Mouse (Mus musculus) heart, postnatal 0 days (tissue): ENCODE data around the gene Ugt1a6b. TPM values are rescaled to one million over a fixed set of nuclear protein-coding genes. Genes with fewer than 3 reads are reported as not detected.

Source experiments
- ATAC-seq: fragments of 200-750 bp; cut with Nextera tagmentation; 2 replicates; pipeline ENCODE4 v1.8.0; 2017; ENCODE audit warnings: low read depth, moderate number of reproducible peaks, moderate library complexity; ENCODE audit not compliant: insufficient read depth
- DNase-seq: peaks from one replicate; pipeline ENCODE4 v3.0.0-alpha.2; 2016; ENCODE audit warnings: low spot score
- H3K27ac ChIP-seq: fragments of 300-500 bp; sonication (generic); 2 replicates; pipeline ENCODE4 v1.5.1; 2014; ENCODE audit warnings: low read depth, mild to moderate bottlenecking
- H3K27me3 ChIP-seq: fragments of 300-500 bp; sonication (generic); 2 replicates; pipeline ENCODE4 v1.6.1; 2014; ENCODE audit warnings: low read length, mixed read lengths; ENCODE audit not compliant: control insufficient read depth, insufficient read depth
- H3K36me3 ChIP-seq: fragments of 300-500 bp; sonication (generic); replicated peaks from 2 replicates; pipeline ENCODE4 v1.6.1; 2014; ENCODE audit warnings: low read length, mixed read lengths; ENCODE audit not compliant: control insufficient read depth, insufficient read depth
- H3K4me1 ChIP-seq: fragments of 300-500 bp; sonication (generic); 2 replicates; pipeline ENCODE4 v1.6.1; 2014; ENCODE audit warnings: antibody characterized with exemption; ENCODE audit not compliant: control insufficient read depth, insufficient read depth
- H3K4me2 ChIP-seq: fragments of 300-500 bp; sonication (generic); 2 replicates; pipeline ENCODE4 v1.6.1; 2014; ENCODE audit warnings: low read depth, mild to moderate bottlenecking, low read length, moderate library complexity
- H3K4me3 ChIP-seq: fragments of 300-500 bp; sonication (generic); 2 replicates; pipeline ENCODE4 v1.5.1; 2014; ENCODE audit warnings: low read depth, low read length
- H3K9ac ChIP-seq: fragments of 300-500 bp; sonication (generic); replicated peaks from 2 replicates; pipeline ENCODE4 v1.6.1; 2014; ENCODE audit warnings: low read depth, low read length, mixed read lengths
- H3K9me3 ChIP-seq: fragments of 300-500 bp; sonication (generic); replicated peaks from 2 replicates; pipeline ENCODE4 v1.6.1; 2016; ENCODE audit warnings: low read length; ENCODE audit not compliant: control insufficient read depth
- CTCF ChIP-seq: IDR thresholded peaks from 2 replicates; pipeline ENCODE4 v1.5.1; 2016; ENCODE audit warnings: antibody characterized with exemption, control low read depth, low read depth
- EP300 ChIP-seq: IDR thresholded peaks from 2 replicates; pipeline ENCODE4 v1.6.1; 2016; ENCODE audit warnings: antibody characterized with exemption, low read depth
- WGBS: fragments of 180-500 bp; shearing (Covaris S2); extraction: QIAGEN DNeasy Blood & Tissue Kit; methylation state at CpG from one replicate; pipeline ENCODE4 v1.1.7; 2014; 5-methylcytosine and 5-hydroxymethylcytosine counted together
- polyA plus RNA-seq: library from polyadenylated mRNA; unstranded; fragments of >200 nt; fragmentation: Nextera tagmentation; extraction: Ambion mirVana; gene quantifications from 2 replicates; pipeline ENCODE4 v1.2.1, GENCODE M21; 2015
- total RNA-seq: library from RNA; depleted of rRNA; stranded (reverse); fragments of >200 nt; gene quantifications from 2 replicates; pipeline ENCODE4 v1.2.3, GENCODE M21; 2014; ENCODE audit warnings: low replicate concordance

Ugt1a6b gene
- total and polyA plus RNA-seq, 2 experiments from 2014 or later = 0.19 TPM; not detected in 1

- Histone ChIP-seq H3K36me3 (no peaks in the 10 kb centered on the region), H3K27me3 (no peaks in the 10 kb centered on the region), H3K4me3 (no peak overlapping the region), H3K9me3 (peaks cover 81% of the 10 kb centered on the region), H3K4me2 (no peak overlapping the region), H3K27ac (no peak overlapping the region), H3K4me1 (no peaks in the 10 kb centered on the region), H3K9ac (no peak overlapping the region)
- no peak for TF ChIP-seq CTCF
- TF ChIP-seq EP300 = no peak
- DNase-seq = no peak
- 51% methylated on average over 4 of the region's 4 CpGs for WGBS
- no peak for ATAC-seq
Observed at GRCm38 (mm10) chr1:88240579-88240978, 137.5 kb downstream of the Ugt1a6b start.

- Histone ChIP-seq H3K27me3 (no peaks in the 10 kb centered on the region), H3K27ac (no peak overlapping the region), H3K36me3 (no peaks in the 10 kb centered on the region), H3K4me1 (no peaks in the 10 kb centered on the region), H3K9ac (no peak overlapping the region), H3K4me2 (no peak overlapping the region), H3K9me3 (peaks cover 81% of the 10 kb centered on the region), H3K4me3 (no peak overlapping the region)
- ATAC-seq (no peak), DNase-seq (no peak)
- 49% methylated on average over 5 of the region's 5 CpGs for WGBS
- no peak for TF ChIP-seq EP300
- TF ChIP-seq CTCF = no peak
Observed at GRCm38 (mm10) chr1:88243861-88244260, 140.8 kb downstream of the Ugt1a6b start.

GRCm38 (mm10) chr1:88245881-88246280, 142.8 kb downstream of the Ugt1a6b start:
- Histone ChIP-seq H3K9me3 (peaks cover 81% of the 10 kb centered on the region), H3K4me1 (no peaks in the 10 kb centered on the region), H3K4me3 (no peak overlapping the region), H3K27me3 (no peaks in the 10 kb centered on the region), H3K36me3 (no peaks in the 10 kb centered on the region), H3K27ac (no peak overlapping the region), H3K9ac (no peak overlapping the region), H3K4me2 (no peak overlapping the region)
- DNase-seq (no peak), ATAC-seq (no peak)
- 65% methylated on average over 6 of the region's 6 CpGs for WGBS
- TF ChIP-seq EP300 (no peak), CTCF (no peak)

GRCm38 (mm10) chr1:88246386-88246785, 143.3 kb downstream of the Ugt1a6b start:
- H3K4me3 ChIP-seq = no peak overlapping the region
- WGBS = 36% methylated on average over 6 of the region's 6 CpGs
- no peak for TF ChIP-seq EP300
- no peak for TF ChIP-seq CTCF
- no peak overlapping the region for H3K27ac ChIP-seq
- H3K4me2 ChIP-seq = no peak overlapping the region
- peaks cover 82% of the 10 kb centered on the region for H3K9me3 ChIP-seq
- no peaks in the 10 kb centered on the region for H3K36me3 ChIP-seq
- H3K4me1 ChIP-seq = no peaks in the 10 kb centered on the region
- H3K9ac ChIP-seq = no peak overlapping the region
- no peak for ATAC-seq
- no peaks in the 10 kb centered on the region for H3K27me3 ChIP-seq
- no peak for DNase-seq

GRCm38 (mm10) chr1:88247660-88248059, 144.6 kb downstream of the Ugt1a6b start:
- no peak for TF ChIP-seq CTCF
- no peak for TF ChIP-seq EP300
- no peak for DNase-seq
- 40% methylated on average over 2 of the region's 2 CpGs for WGBS
- H3K4me2 ChIP-seq = no peak overlapping the region
- no peaks in the 10 kb centered on the region for H3K4me1 ChIP-seq
- H3K9me3 ChIP-seq = peaks cover 77% of the 10 kb centered on the region
- no peaks in the 10 kb centered on the region for H3K36me3 ChIP-seq
- no peak overlapping the region for H3K4me3 ChIP-seq
- no peak for ATAC-seq
- no peaks in the 10 kb centered on the region for H3K27me3 ChIP-seq
- H3K9ac ChIP-seq = no peak overlapping the region
- no peak overlapping the region for H3K27ac ChIP-seq

- no peak overlapping the region for H3K4me2 ChIP-seq
- TF ChIP-seq CTCF (no peak), EP300 (no peak)
- no peak overlapping the region for H3K9ac ChIP-seq
- no peak overlapping the region for H3K4me3 ChIP-seq
- DNase-seq (no peak), ATAC-seq (no peak; the same call in 1 of the 2 replicates)
- no peaks in the 10 kb centered on the region for H3K27me3 ChIP-seq
- peaks cover 74% of the 10 kb centered on the region for H3K9me3 ChIP-seq
- WGBS = 54% methylated on average over 4 of the region's 4 CpGs
- H3K27ac ChIP-seq = no peak overlapping the region
- H3K36me3 ChIP-seq = no peaks in the 10 kb centered on the region
- H3K4me1 ChIP-seq = no peaks in the 10 kb centered on the region
Observed at GRCm38 (mm10) chr1:88248658-88249057, 145.6 kb downstream of the Ugt1a6b start.
